Mouse (Mus musculus) stomach, embryonic 16.5 days (tissue): ENCODE results near the gene Atcay. TPM values are rescaled to one million over a fixed set of nuclear protein-coding genes. Genes with fewer than 3 reads are reported as not detected.
"Not testable (repeated sequence)": the region's sequence is repeated elsewhere in the genome, so short reads cannot be mapped to it uniquely, and the experiment has no call there.

ENCODE experiments used
- ATAC-seq: fragments of 200-750 bp; cut with Nextera tagmentation; 2 replicates; pipeline ENCODE4 v1.8.0; 2017; ENCODE audit warnings: moderate number of reproducible peaks, moderate TSS enrichment; ENCODE audit not compliant: insufficient read depth, low FRiP score
- H3K27ac ChIP-seq: fragments of 300-500 bp; sonication (generic); 2 replicates; pipeline ENCODE4 v1.5.1; 2014; ENCODE audit warnings: low read length
- H3K27me3 ChIP-seq: fragments of 300-500 bp; sonication (generic); 2 replicates; pipeline ENCODE4 v1.6.1; 2014; ENCODE audit warnings: low read length, control low read depth, mixed read lengths; ENCODE audit not compliant: control insufficient read depth, insufficient read depth
- H3K36me3 ChIP-seq: fragments of 300-500 bp; sonication (generic); 2 replicates; pipeline ENCODE4 v1.6.1; 2014; ENCODE audit warnings: low read length; ENCODE audit not compliant: control insufficient read depth, insufficient read depth
- H3K4me1 ChIP-seq: fragments of 300-500 bp; sonication (generic); 2 replicates; pipeline ENCODE4 v1.6.1; 2014; ENCODE audit warnings: low read length, control low read depth, mixed read lengths; ENCODE audit not compliant: control insufficient read depth, insufficient read depth
- H3K4me2 ChIP-seq: fragments of 300-500 bp; sonication (generic); 2 replicates; pipeline ENCODE4 v1.6.1; 2014; ENCODE audit warnings: low read depth, low read length, mixed read lengths
- H3K4me3 ChIP-seq: fragments of 300-500 bp; sonication (generic); replicated peaks from 2 replicates; pipeline ENCODE4 v1.5.1; 2014; ENCODE audit warnings: mild to moderate bottlenecking, low read length
- H3K9ac ChIP-seq: fragments of 300-500 bp; sonication (generic); 2 replicates; pipeline ENCODE4 v1.6.1; 2014; ENCODE audit warnings: low read length
- H3K9me3 ChIP-seq: fragments of 300-500 bp; sonication (generic); replicated peaks from 2 replicates; pipeline ENCODE4 v1.6.1; 2016; ENCODE audit warnings: low read length, control low read depth; ENCODE audit not compliant: control insufficient read depth
- WGBS: fragments of 180-500 bp; shearing (Covaris S2); extraction: QIAGEN DNeasy Blood & Tissue Kit; methylation state at CpG from one replicate; pipeline ENCODE4 v1.1.7; 2014; 5-methylcytosine and 5-hydroxymethylcytosine counted together
- polyA plus RNA-seq: library from polyadenylated mRNA; unstranded; fragments of >200 nt; fragmentation: Nextera tagmentation; extraction: Ambion mirVana; gene quantifications from 2 replicates; pipeline ENCODE4 v1.2.1, GENCODE M21; 2015

The Atcay gene
- polyA plus RNA-seq, 1 experiment from 2014 or later = 1.5 TPM

DNA sequence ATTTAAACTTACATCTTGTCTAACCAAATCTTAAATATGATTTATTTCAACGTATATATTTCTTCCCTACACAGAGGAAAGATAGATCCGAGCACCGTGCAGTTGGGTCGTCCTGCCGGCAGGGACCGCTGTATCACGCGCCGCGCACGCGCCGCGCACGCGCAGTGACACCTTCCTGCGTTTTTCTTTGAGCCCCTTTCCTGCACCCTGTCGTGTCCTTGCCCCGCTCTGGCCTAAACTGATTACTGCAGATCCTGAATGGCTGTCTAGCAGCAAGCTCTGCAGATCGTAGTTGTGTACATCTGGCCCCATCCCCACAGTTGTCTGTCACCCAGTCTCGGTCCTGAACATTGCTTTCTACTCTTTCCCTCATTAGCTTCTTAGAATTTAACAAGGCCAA lies 57.5 kb downstream of the Atcay start:
- Histone ChIP-seq H3K4me1 (peaks cover 42% of the 10 kb centered on the region), H3K9ac (peak overlapping the region; percentile 75), H3K9me3 (no peaks in the 10 kb centered on the region), H3K27ac (peak overlapping the region; percentile 85), H3K4me3 (peak overlapping the region; percentile 18; the same call in 1 of the 2 replicates), H3K4me2 (peak overlapping the region; percentile 42), H3K27me3 (no peaks in the 10 kb centered on the region), H3K36me3 (peaks cover under 1% of the 10 kb centered on the region; the same call in 1 of the 2 replicates)
- WGBS = 6% methylated on average over 21 of the region's 21 CpGs
- peak; percentile 32; the same call in 1 of the 2 replicates for ATAC-seq

- Histone ChIP-seq H3K27ac (peak overlapping the region; percentile 79; the same call in 1 of the 2 replicates), H3K4me3 (0 out of 2 replicates have a peak overlapping the region, but pooled peaks have one; percentile 10), H3K4me1 (peaks cover 29% of the 10 kb centered on the region)
- not testable (repeated sequence) for H3K4me2 ChIP-seq, H3K9ac ChIP-seq, H3K9me3 ChIP-seq, ATAC-seq, H3K36me3 ChIP-seq, H3K27me3 ChIP-seq
- WGBS = 38% methylated on average over 7 of the region's 14 CpGs
Measured at GRCm38 (mm10) chr10:81169411-81169900, 61.2 kb downstream of the Atcay start.

GRCm38 (mm10) chr10:81168521-81169244 lies 62.0 kb downstream of the Atcay start:
- H3K4me2 ChIP-seq = peak overlapping the region; percentile 88
- peak overlapping the region; percentile 78 for H3K9ac ChIP-seq
- H3K36me3 ChIP-seq = 0 out of 2 replicates have a peak, but pooled peaks cover 3% of the 10 kb centered on the region
- H3K4me1 ChIP-seq = peaks cover 23% of the 10 kb centered on the region
- no peaks in the 10 kb centered on the region for H3K27me3 ChIP-seq
- peak overlapping the region; percentile 65 for H3K27ac ChIP-seq
- WGBS = 2% methylated on average over 29 of the region's 29 CpGs
- peak overlapping the region; percentile 86 for H3K4me3 ChIP-seq
- no peaks in the 10 kb centered on the region for H3K9me3 ChIP-seq
- peak; percentile 54; the same call in 1 of the 2 replicates for ATAC-seq

DNA sequence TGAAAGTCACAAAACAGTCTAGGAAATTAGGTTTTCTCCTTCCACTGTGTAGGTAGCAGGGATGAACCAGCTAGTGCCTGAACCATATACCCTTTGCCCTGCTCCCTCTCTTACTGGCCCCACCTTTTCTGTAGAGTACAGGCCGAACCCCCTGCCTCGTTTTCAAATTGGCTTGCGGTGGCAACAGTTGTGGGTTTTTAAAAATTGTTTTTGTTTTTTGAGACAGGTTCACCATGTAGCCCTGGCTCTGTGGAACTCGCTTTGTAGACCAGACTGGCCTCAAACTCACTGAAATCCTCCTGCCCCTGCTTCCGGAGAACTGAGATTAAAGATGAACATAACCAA lies 62.6 kb downstream of the Atcay start:
- peak overlapping the region; percentile 86 for H3K4me3 ChIP-seq
- peak overlapping the region; percentile 65 for H3K27ac ChIP-seq
- H3K4me1 ChIP-seq = peaks cover 17% of the 10 kb centered on the region
- peak; percentile 51 for ATAC-seq
- H3K9me3 ChIP-seq = no peaks in the 10 kb centered on the region
- 7% methylated on average over 5 of the region's 5 CpGs for WGBS
- peak overlapping the region; percentile 78 for H3K9ac ChIP-seq
- peaks cover 7% of the 10 kb centered on the region; the same call in 1 of the 2 replicates for H3K36me3 ChIP-seq
- no peaks in the 10 kb centered on the region for H3K27me3 ChIP-seq
- peak overlapping the region; percentile 88 for H3K4me2 ChIP-seq

- peaks cover 7% of the 10 kb centered on the region; the same call in 1 of the 2 replicates for H3K36me3 ChIP-seq
- peak; percentile 94 for ATAC-seq
- no peaks in the 10 kb centered on the region for H3K9me3 ChIP-seq
- H3K4me1 ChIP-seq = peaks cover 17% of the 10 kb centered on the region
- H3K4me3 ChIP-seq = peak within 1 kb of the TSS; percentile 86
- WGBS = under 1% methylated on average over 54 of the region's 64 CpGs
- no peaks in the 10 kb centered on the region for H3K27me3 ChIP-seq
- peak within 1 kb of the TSS; percentile 66 for H3K27ac ChIP-seq
- H3K4me2 ChIP-seq = peak within 1 kb of the TSS; percentile 88
- H3K9ac ChIP-seq = peak within 1 kb of the TSS; percentile 90
Measured at GRCm38 (mm10) chr10:81167200-81168086, 63.2 kb downstream of the Atcay start, which contains the start of gene Pias4. Gene Pias4, minus strand, starts transcription at chr10:81167923.

DNA sequence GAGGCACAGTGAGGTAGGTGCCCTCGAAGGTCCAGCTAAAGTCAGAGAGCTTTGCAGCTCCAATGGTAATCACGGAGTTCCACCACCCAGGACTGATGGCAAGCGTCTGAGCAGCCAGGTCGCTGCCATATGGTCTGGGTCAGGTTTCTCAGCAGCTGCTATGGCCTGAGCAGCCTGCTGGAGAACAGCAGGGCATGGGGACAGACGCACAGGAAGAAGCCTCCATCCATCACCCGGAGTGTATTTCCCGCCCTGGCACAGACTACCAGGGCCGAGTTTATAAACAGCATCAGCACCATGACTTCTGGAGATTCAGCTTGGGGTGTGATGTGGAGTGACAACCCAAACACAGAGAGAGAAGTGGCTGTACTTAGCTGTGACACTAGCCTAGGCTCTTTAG lies 65.5 kb downstream of the Atcay start:
- H3K4me2 ChIP-seq = no peak overlapping the region
- H3K4me3 ChIP-seq = no peak overlapping the region
- no peak overlapping the region for H3K9ac ChIP-seq
- peaks cover 18% of the 10 kb centered on the region for H3K4me1 ChIP-seq
- H3K27me3 ChIP-seq = no peaks in the 10 kb centered on the region
- WGBS = 59% methylated on average over 8 of the region's 8 CpGs
- no peak overlapping the region for H3K27ac ChIP-seq
- peaks cover 13% of the 10 kb centered on the region; the same call in 1 of the 2 replicates for H3K36me3 ChIP-seq
- no peak for ATAC-seq
- H3K9me3 ChIP-seq = no peaks in the 10 kb centered on the region

- Histone ChIP-seq H3K9ac (no peak overlapping the region), H3K36me3 (peaks cover 21% of the 10 kb centered on the region; the same call in 1 of the 2 replicates), H3K9me3 (no peaks in the 10 kb centered on the region), H3K4me3 (no peak overlapping the region), H3K27me3 (no peaks in the 10 kb centered on the region), H3K4me1 (peaks cover 14% of the 10 kb centered on the region), H3K4me2 (no peak overlapping the region), H3K27ac (no peak overlapping the region)
- no peak for ATAC-seq
- WGBS = 67% methylated on average over 2 of the region's 2 CpGs
Measured at GRCm38 (mm10) chr10:81162318-81162652, 68.3 kb downstream of the Atcay start.

DNA sequence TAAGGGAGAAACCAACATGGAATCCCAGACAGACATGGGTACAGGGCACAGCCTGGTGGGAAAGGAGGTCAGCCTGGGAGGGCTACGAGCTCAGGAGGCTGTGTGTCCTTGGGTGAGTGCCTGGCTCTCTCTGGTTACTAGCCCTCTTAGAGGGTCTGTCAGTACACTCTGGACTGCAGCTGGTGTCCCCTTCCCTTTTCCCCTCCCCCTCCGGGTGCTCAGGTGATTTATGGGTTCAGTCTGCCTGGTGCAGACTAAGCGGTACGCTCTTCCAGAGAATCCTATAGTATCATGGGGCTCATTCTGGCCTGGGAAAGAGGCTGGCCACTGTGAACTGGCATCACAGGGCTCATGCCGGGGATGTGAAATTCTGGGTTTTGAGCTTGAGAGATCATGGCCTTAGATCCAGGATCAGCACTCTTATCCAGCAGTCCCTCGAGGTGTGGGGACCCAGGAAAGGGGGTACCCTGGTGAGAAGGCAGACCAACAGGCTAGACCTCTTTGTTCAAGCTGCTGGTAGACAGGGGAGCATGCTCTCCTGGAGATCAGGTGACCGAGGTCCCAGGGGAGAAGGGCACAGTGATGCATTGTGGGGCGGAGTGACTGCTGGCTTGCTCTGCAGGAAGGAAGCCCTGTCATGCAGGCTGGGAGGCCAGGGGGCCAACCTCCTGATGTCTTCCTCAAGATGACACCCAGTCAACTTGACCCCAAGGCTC lies 68.9 kb downstream of the Atcay start:
- Histone ChIP-seq H3K4me2 (no peak overlapping the region), H3K27me3 (no peaks in the 10 kb centered on the region), H3K9me3 (no peaks in the 10 kb centered on the region), H3K27ac (no peak overlapping the region), H3K9ac (no peak overlapping the region), H3K4me3 (no peak overlapping the region), H3K4me1 (peaks cover 12% of the 10 kb centered on the region), H3K36me3 (peaks cover 26% of the 10 kb centered on the region; the same call in 1 of the 2 replicates)
- no peak for ATAC-seq
- 65% methylated on average over 8 of the region's 8 CpGs for WGBS
